Comparison of ENCODE assay signal across 30 mouse cellular contexts in genomic region chr16:30055361-30055889, GRCm38 (mm10). TPM values are rescaled to one million over a fixed set of nuclear protein-coding genes. Genes with fewer than 3 reads are reported as not detected.
DNase-seq lines count a peak whose midpoint lies in the region; ATAC-seq and TF ChIP-seq lines count a peak whose summit lies in the region.
"Had no signal": no experiment of that assay in that cellular context is flagged by ENCODE, and none has a peak within 500 bp of the region (broad histone marks: within the 10 kb centered on the region; RNA-seq: fewer than 3 reads in every experiment).

No protein-coding gene starts in this region.

- TF ChIP-seq EP300 in stomach, postnatal 0 days (optimal IDR thresholded peaks at IDR 0.05), result no peak

- peak overlapping the region; percentile 1; the same call in 1 of the 2 replicates for H3K27ac ChIP-seq in lung, embryonic 14.5 days (ENCODE audit: low read depth)
- H3K27ac ChIP-seq in intestine, postnatal 0 days (ENCODE audit: low read depth, low read length), result peak overlapping the region; percentile 90
- peak overlapping the region; percentile 73 for H3K27ac ChIP-seq in stomach, postnatal 0 days (replicated peaks)
- H3K27ac ChIP-seq: heart, embryonic 10.5 days; heart, embryonic 15.5 days; layer of hippocampus, adult 2 months; left cerebral cortex, adult 2 months; liver, embryonic 12.5 days; midbrain, embryonic 12.5 days; neural tube, embryonic 12.5 days had no signal

- H3K36me3 ChIP-seq in lung, embryonic 14.5 days (ENCODE audit: insufficient read depth), result no peaks in the 10 kb centered on the region
- H3K36me3 ChIP-seq in intestine, postnatal 0 days (ENCODE audit: control insufficient read depth, insufficient read depth), result no peaks in the 10 kb centered on the region
- no peaks in the 10 kb centered on the region for H3K36me3 ChIP-seq in stomach, postnatal 0 days (ENCODE audit: control insufficient read depth, insufficient read depth, low read length)
- H3K36me3 ChIP-seq: heart, embryonic 10.5 days; heart, embryonic 15.5 days; liver, embryonic 12.5 days; midbrain, embryonic 12.5 days; neural tube, embryonic 12.5 days had no signal

- H3K4me1 ChIP-seq in lung, embryonic 14.5 days (ENCODE audit: insufficient read depth), result peaks cover 38% of the 10 kb centered on the region
- H3K4me1 ChIP-seq in intestine, postnatal 0 days (replicated peaks; ENCODE audit: control insufficient read depth, insufficient read depth, low read length), result peaks cover 27% of the 10 kb centered on the region
- H3K4me1 ChIP-seq in stomach, postnatal 0 days (replicated peaks; ENCODE audit: control insufficient read depth, insufficient read depth), result peaks cover 8% of the 10 kb centered on the region

- no peak for ATAC-seq in lung, embryonic 14.5 days (ENCODE audit: insufficient read depth)
- peak; percentile 87 for ATAC-seq in intestine, postnatal 0 days
- ATAC-seq in stomach, postnatal 0 days (ENCODE audit: low FRiP score, low TSS enrichment), result peak; percentile 2; the same call in 1 of the 2 replicates
- ATAC-seq: CD4-positive, CD25-positive, alpha-beta regulatory T cell, adult 4 months; forebrain, postnatal 0 days; hindbrain, embryonic 16.5 days; liver, embryonic 12.5 days; liver, postnatal 0 days had no signal

- no peaks in the 10 kb centered on the region for H3K27me3 ChIP-seq in lung, embryonic 14.5 days (ENCODE audit: insufficient read depth, low read length)
- no peaks in the 10 kb centered on the region for H3K27me3 ChIP-seq in intestine, postnatal 0 days (replicated peaks; ENCODE audit: control insufficient read depth, insufficient read depth, low read length)
- H3K27me3 ChIP-seq in stomach, postnatal 0 days (ENCODE audit: control insufficient read depth, insufficient read depth, low read length), result no peaks in the 10 kb centered on the region
- H3K27me3 ChIP-seq: heart, embryonic 15.5 days had no signal

- TF ChIP-seq CTCF in lung, embryonic 14.5 days (IDR thresholded peaks at IDR 0.05; ENCODE audit: low read depth), result no peak
- peak; percentile 33; the same call in 1 of the 2 replicates for TF ChIP-seq CTCF in intestine, postnatal 0 days (IDR thresholded peaks at IDR 0.05; ENCODE audit: low read depth)
- no peak for TF ChIP-seq CTCF in stomach, postnatal 0 days (IDR thresholded peaks at IDR 0.05; ENCODE audit: low read depth)

- no peak overlapping the region for H3K4me3 ChIP-seq in lung, embryonic 14.5 days (ENCODE audit: low read depth, low read length)
- no peak overlapping the region; the same call in 1 of the 2 replicates for H3K4me3 ChIP-seq in intestine, postnatal 0 days (ENCODE audit: low read depth, low read length)
- no peak overlapping the region for H3K4me3 ChIP-seq in stomach, postnatal 0 days (ENCODE audit: low read depth, low read length)
- H3K4me3 ChIP-seq: erythroblast, embryonic 14.5 days; heart, embryonic 10.5 days; heart, embryonic 15.5 days; layer of hippocampus, adult 2 months; left cerebral cortex, adult 2 months; liver, embryonic 12.5 days; megakaryocyte, embryonic 14.5 days; midbrain, embryonic 12.5 days; myocyte; neural tube, embryonic 12.5 days had no signal

- no peak overlapping the region for H3K4me2 ChIP-seq in lung, embryonic 14.5 days
- peak overlapping the region; percentile 58 for H3K4me2 ChIP-seq in intestine, postnatal 0 days (replicated peaks; ENCODE audit: low read depth)
- no peak overlapping the region for H3K4me2 ChIP-seq in stomach, postnatal 0 days (replicated peaks; ENCODE audit: low read depth)
- H3K4me2 ChIP-seq: heart, embryonic 15.5 days; liver, embryonic 12.5 days; midbrain, embryonic 12.5 days; neural tube, embryonic 12.5 days had no signal

- DNase-seq in lung, embryonic 14.5 days, result no peak
- DNase-seq in lung, adult 18-20 months, result no peak
- peak; percentile 58 for DNase-seq in R1 (ENCODE audit: low read depth, low spot score)
- no peak for DNase-seq in stomach, postnatal 0 days (ENCODE audit: low spot score)
- no peak for DNase-seq in adrenal gland, adult 18-20 months (ENCODE audit: low spot score in 2 of 2)
- DNase-seq in urinary bladder, adult 18-20 months (ENCODE audit: low spot score in 2 of 2), result no peak
- DNase-seq: adrenal gland, postnatal 25 days; cerebellum, adult 18-20 months; cerebellum, postnatal 14 days; forebrain, postnatal 0 days; gastrocnemius, postnatal 10 days; kidney, adult 18-20 months; kidney, postnatal 36 days; liver, postnatal 0 days; right cerebral cortex, adult 18-20 months; thymus, postnatal 36 days had no signal

- 53% methylated on average over 10 of the region's 10 CpGs for WGBS in lung, embryonic 14.5 days
- 32% methylated on average over 10 of the region's 10 CpGs for WGBS in intestine, postnatal 0 days
- 55% methylated on average over 10 of the region's 10 CpGs for WGBS in stomach, postnatal 0 days

- no peaks in the 10 kb centered on the region for H3K9me3 ChIP-seq in lung, embryonic 14.5 days (ENCODE audit: low read depth, low read length)
- no peaks in the 10 kb centered on the region for H3K9me3 ChIP-seq in intestine, postnatal 0 days (ENCODE audit: control insufficient read depth)
- H3K9me3 ChIP-seq in stomach, postnatal 0 days (ENCODE audit: control insufficient read depth, low read length), result no peaks in the 10 kb centered on the region
- H3K9me3 ChIP-seq: heart, embryonic 10.5 days; heart, embryonic 15.5 days; liver, embryonic 12.5 days; megakaryocyte, embryonic 14.5 days; midbrain, embryonic 12.5 days; neural tube, embryonic 12.5 days had no signal

- H3K9ac ChIP-seq in lung, embryonic 14.5 days, result no peak overlapping the region
- H3K9ac ChIP-seq in intestine, postnatal 0 days (ENCODE audit: low read depth, low read length), result no peak overlapping the region
- no peak overlapping the region for H3K9ac ChIP-seq in stomach, postnatal 0 days (ENCODE audit: low read length)
- H3K9ac ChIP-seq: forebrain, postnatal 0 days; heart, embryonic 15.5 days; liver, embryonic 12.5 days; liver, postnatal 0 days; midbrain, embryonic 12.5 days; neural tube, embryonic 12.5 days had no signal

RNA-seq across cellular contexts. Expression of gene Hes1, which starts 8.8 kb away (rescaled TPM):
- 52.9 and 54.0 TPM in 2 replicates for polyA plus RNA-seq in lung, embryonic 14.5 days (2014; fragmentation: Nextera tagmentation; extraction: Ambion mirVana)
- polyA plus RNA-seq in intestine, postnatal 0 days (2015; fragmentation: Nextera tagmentation; extraction: Ambion mirVana), result 44.0 and 52.9 TPM in 2 replicates
- 66.2 and 73.1 TPM in 2 replicates for polyA plus RNA-seq in stomach, postnatal 0 days (2015; fragmentation: Nextera tagmentation; extraction: Ambion mirVana)
- 10 to 100 TPM; 21.0 to 31.1 TPM for total RNA-seq in adrenal gland, adult 18-20 months (2021)
- total RNA-seq: granulocyte monocyte progenitor cell, adult 5-6 weeks had no signal

Comparison
In these comparisons a context has a peak if more than half of its experiments do, and no peak if none do; other contexts are left out.
1. H3K27ac ChIP-seq: peak in every context shown above with its lines; median percentile 90 in intestine, postnatal 0 days; 73 in stomach, postnatal 0 days; 1 in lung, embryonic 14.5 days.